Mouse (Mus musculus) heart, postnatal 0 days (tissue): ENCODE data around the gene Polr1a.

Experiments used
- CTCF ChIP-seq: IDR thresholded peaks from 2 replicates; pipeline ENCODE4 v1.5.1; 2016; ENCODE audit warnings: antibody characterized with exemption, control low read depth, low read depth
- EP300 ChIP-seq: IDR thresholded peaks from 2 replicates; pipeline ENCODE4 v1.6.1; 2016; ENCODE audit warnings: antibody characterized with exemption, low read depth

GRCm38 (mm10) chr6:71990371-71990837 lies 81.6 kb downstream of the Polr1a start:
- TF ChIP-seq EP300: no peak
- TF ChIP-seq CTCF: no peak
